Mouse (Mus musculus) heart, embryonic 14.5 days (tissue): Measurements from ENCODE around the gene Mapkapk2. TPM values are rescaled to one million over a fixed set of nuclear protein-coding genes. Genes with fewer than 3 reads are reported as not detected.

Experiments
- ATAC-seq: fragments of 200-750 bp; cut with Nextera tagmentation; 2 replicates; pipeline ENCODE4 v1.8.0; 2017; ENCODE audit warnings: low read depth, moderate TSS enrichment; ENCODE audit not compliant: insufficient number of reproducible peaks, insufficient read depth, low FRiP score
- H3K27ac ChIP-seq, 2 experiments: fragments of 200-500 bp in 1 of 2; fragments of 300-500 bp in 1 of 2; sonication (generic) in 1 of 2; replicated peaks in 1 of 2; 2 replicates each; pipeline ENCODE4 v1.5.1; 2012 to 2014; ENCODE audit warnings: low read depth in 2 of 2, low read length in 2 of 2, control low read depth in 1 of 2, mild to moderate bottlenecking in 1 of 2, mixed read lengths in 1 of 2; ENCODE audit not compliant: control insufficient read depth in 1 of 2, insufficient read depth in 1 of 2
- H3K27me3 ChIP-seq: fragments of 300-500 bp; sonication (generic); 2 replicates; pipeline ENCODE4 v1.6.1; 2014; ENCODE audit warnings: mild to moderate bottlenecking, low read length, control low read depth; ENCODE audit not compliant: control insufficient read depth, insufficient read depth
- H3K36me3 ChIP-seq: fragments of 300-500 bp; sonication (generic); 2 replicates; pipeline ENCODE4 v1.6.1; 2014; ENCODE audit warnings: mild to moderate bottlenecking, control low read depth, low read length, mixed read lengths; ENCODE audit not compliant: control insufficient read depth, insufficient read depth
- H3K4me1 ChIP-seq, 2 experiments: fragments of 200-500 bp in 1 of 2; fragments of 300-500 bp in 1 of 2; sonication (generic) in 1 of 2; 2 replicates each; pipeline ENCODE4 v1.6.1; 2012 to 2014; ENCODE audit warnings: low read length in 2 of 2, control low read depth in 1 of 2, mixed read lengths in 1 of 2; ENCODE audit not compliant: control insufficient read depth in 2 of 2, insufficient read depth in 2 of 2
- H3K4me2 ChIP-seq: fragments of 300-500 bp; sonication (generic); 2 replicates; pipeline ENCODE4 v1.6.1; 2014; ENCODE audit warnings: mild to moderate bottlenecking, low read length
- H3K4me3 ChIP-seq, 2 experiments: fragments of 200-500 bp in 1 of 2; fragments of 300-500 bp in 1 of 2; sonication (generic) in 1 of 2; 2 replicates each; pipeline ENCODE4 v1.5.1; 2012 to 2014; ENCODE audit warnings: low read length in 2 of 2, mild to moderate bottlenecking in 2 of 2, control low read depth in 1 of 2, low read depth in 1 of 2, moderate library complexity in 1 of 2; ENCODE audit not compliant: control insufficient read depth in 1 of 2, insufficient read depth in 1 of 2
- H3K9ac ChIP-seq: fragments of 300-500 bp; sonication (generic); 2 replicates; pipeline ENCODE4 v1.6.1; 2014; ENCODE audit warnings: mild to moderate bottlenecking, low read length
- H3K9me3 ChIP-seq: fragments of 300-500 bp; sonication (generic); 2 replicates; pipeline ENCODE4 v1.6.1; 2016; ENCODE audit warnings: low read length, control low read depth; ENCODE audit not compliant: control insufficient read depth
- WGBS: fragments of 180-500 bp; shearing (Covaris S2); extraction: QIAGEN DNeasy Blood & Tissue Kit; methylation state at CpG from one replicate; pipeline ENCODE4 v1.1.7; 2014; 5-methylcytosine and 5-hydroxymethylcytosine counted together
- polyA plus RNA-seq: library from polyadenylated mRNA; unstranded; fragments of >200 nt; fragmentation: Nextera tagmentation; extraction: Ambion mirVana; gene quantifications from 2 replicates; pipeline ENCODE4 v1.2.1, GENCODE M21; 2014

Mapkapk2 gene
- polyA plus RNA-seq, 1 experiment from 2014 or later = 96.1 TPM

- Histone ChIP-seq H3K4me2 (peak overlapping the region; percentile 92), H3K36me3 (no peaks in the 10 kb centered on the region), H3K4me3 (peak overlapping the region; percentile 86 to 91), H3K27ac (no peak overlapping the region), H3K9ac (peak overlapping the region; percentile 84), H3K9me3 (no peaks in the 10 kb centered on the region), H3K4me1 (peaks cover 9 to 18% of the 10 kb centered on the region in 2 experiments), H3K27me3 (no peaks in the 10 kb centered on the region)
- peak; percentile 74; the same call in 1 of the 2 replicates for ATAC-seq
- under 1% methylated on average over 26 of the region's 36 CpGs for WGBS
These were observed 40.1 kb upstream of the Mapkapk2 start for GRCm38 (mm10) chr1:131137717-131138118.

DNA sequence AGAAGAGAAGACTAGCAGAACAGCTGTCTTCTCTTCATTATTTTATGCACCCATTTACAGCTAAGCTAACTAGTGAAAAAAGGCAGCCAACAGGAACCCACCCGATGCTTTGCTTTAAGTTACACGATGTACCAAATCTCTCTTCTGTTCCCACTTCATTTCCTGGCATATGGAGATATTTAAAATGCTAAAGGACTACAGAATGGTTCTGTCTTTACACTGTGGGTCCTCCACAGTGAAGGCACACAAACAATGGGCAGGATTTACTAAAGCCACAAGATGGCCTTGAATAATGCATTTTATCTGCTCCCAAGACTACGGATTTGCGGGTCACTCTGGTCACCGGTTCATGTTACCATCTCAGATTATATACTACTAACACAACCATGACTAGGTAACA, 39.5 kb upstream of the Mapkapk2 start:
- Histone ChIP-seq H3K9me3 (no peaks in the 10 kb centered on the region), H3K4me2 (peak overlapping the region; percentile 92; the same call in 1 of the 2 replicates), H3K36me3 (no peaks in the 10 kb centered on the region), H3K4me1 (peaks cover 9 to 18% of the 10 kb centered on the region in 2 experiments), H3K27ac (no peak overlapping the region), H3K4me3 (peak overlapping the region in 1 of 2 experiments; percentile 91; a peak in 2 of 4 replicates), H3K27me3 (no peaks in the 10 kb centered on the region), H3K9ac (peak overlapping the region; percentile 84; the same call in 1 of the 2 replicates)
- ATAC-seq = no peak
- 42% methylated on average over 5 of the region's 5 CpGs for WGBS

- no peak overlapping the region for H3K4me3 ChIP-seq
- 85% methylated on average over 10 of the region's 10 CpGs for WGBS
- peaks cover 9 to 18% of the 10 kb centered on the region in 2 experiments for H3K4me1 ChIP-seq
- H3K4me2 ChIP-seq = peak overlapping the region; percentile 8; the same call in 1 of the 2 replicates
- H3K27ac ChIP-seq = no peak overlapping the region
- no peaks in the 10 kb centered on the region for H3K27me3 ChIP-seq
- no peak for ATAC-seq
- no peak overlapping the region for H3K9ac ChIP-seq
- H3K9me3 ChIP-seq = no peaks in the 10 kb centered on the region
- H3K36me3 ChIP-seq = no peaks in the 10 kb centered on the region
These were observed 38.5 kb upstream of the Mapkapk2 start for GRCm38 (mm10) chr1:131135960-131136629.

DNA sequence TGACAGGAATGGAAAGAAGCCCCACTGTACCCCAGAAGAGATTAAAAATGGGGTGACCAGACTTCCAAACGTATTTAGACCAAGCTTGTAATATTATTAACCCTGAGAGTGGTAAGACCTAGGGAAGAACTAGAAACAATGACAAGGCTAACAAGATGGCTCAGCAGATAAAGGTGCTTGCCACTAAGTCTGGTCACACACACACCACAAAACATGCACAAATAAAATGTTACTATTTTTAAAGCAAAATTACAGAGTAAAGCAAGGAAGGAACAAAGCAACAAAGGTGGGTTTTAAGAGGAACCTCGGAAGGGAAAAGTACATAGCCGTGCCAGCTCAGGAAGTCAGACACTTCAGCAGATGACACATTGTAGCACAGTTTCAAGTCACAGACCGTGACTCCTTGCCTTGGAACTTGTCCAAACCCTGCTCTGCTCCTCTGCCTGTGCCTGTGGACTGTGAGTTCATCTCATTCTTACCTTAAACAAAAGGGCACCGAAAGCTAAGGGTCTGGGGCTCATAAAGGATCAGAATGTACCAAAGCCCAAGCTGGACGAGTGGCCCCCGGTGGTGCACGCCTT, 37.4 kb upstream of the Mapkapk2 start:
- H3K9me3 ChIP-seq = no peaks in the 10 kb centered on the region
- H3K4me1 ChIP-seq = peaks cover 9 to 18% of the 10 kb centered on the region in 2 experiments
- peak overlapping the region; percentile 24; the same call in 1 of the 2 replicates for H3K4me2 ChIP-seq
- H3K4me3 ChIP-seq = no peak overlapping the region
- H3K9ac ChIP-seq = no peak overlapping the region
- 52% methylated on average over 8 of the region's 8 CpGs for WGBS
- H3K27me3 ChIP-seq = no peaks in the 10 kb centered on the region
- H3K36me3 ChIP-seq = no peaks in the 10 kb centered on the region
- ATAC-seq = no peak
- H3K27ac ChIP-seq = 0 out of 4 replicates have a peak overlapping the region, but pooled peaks of 1 of the 2 experiments have one; percentile 1

DNA sequence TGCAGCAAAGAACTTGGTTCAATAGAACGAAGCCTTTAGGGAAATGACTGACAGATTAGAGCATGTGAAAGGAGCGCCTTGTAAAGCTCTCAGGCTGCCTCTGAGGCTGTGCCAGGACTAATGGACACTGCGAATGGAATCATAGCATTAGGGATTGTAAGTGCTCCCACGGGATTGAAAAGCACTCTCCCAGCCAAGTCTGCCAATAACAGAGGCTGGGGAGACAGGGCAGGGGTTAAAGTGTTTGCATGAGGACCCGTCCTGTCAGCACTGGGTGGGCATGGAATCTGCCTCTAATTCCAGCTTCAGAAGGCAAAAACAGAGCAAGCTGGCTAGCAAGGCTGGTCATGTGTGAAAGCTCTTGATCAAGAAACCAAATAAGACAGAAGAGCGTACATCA, 36.6 kb upstream of the Mapkapk2 start:
- Histone ChIP-seq H3K27ac (0 out of 4 replicates have a peak overlapping the region, but pooled peaks of 1 of the 2 experiments have one; percentile 1), H3K9me3 (no peaks in the 10 kb centered on the region), H3K36me3 (peaks cover 6% of the 10 kb centered on the region; the same call in 1 of the 2 replicates), H3K27me3 (no peaks in the 10 kb centered on the region), H3K4me3 (0 out of 4 replicates have a peak overlapping the region, but pooled peaks of 1 of the 2 experiments have one; percentile 3), H3K4me2 (peak overlapping the region; percentile 27; the same call in 1 of the 2 replicates), H3K9ac (no peak overlapping the region), H3K4me1 (peaks cover 9 to 18% of the 10 kb centered on the region in 2 experiments)
- no peak for ATAC-seq
- 54% methylated on average over 6 of the region's 6 CpGs for WGBS

- Histone ChIP-seq H3K36me3 (peaks cover 13% of the 10 kb centered on the region; the same call in 1 of the 2 replicates), H3K27ac (no peak overlapping the region), H3K9ac (no peak overlapping the region), H3K9me3 (no peaks in the 10 kb centered on the region), H3K4me2 (no peak overlapping the region), H3K4me1 (peaks cover 0 to 5% of the 10 kb centered on the region in 2 experiments; a peak in 1 of 4 replicates), H3K4me3 (no peak overlapping the region), H3K27me3 (no peaks in the 10 kb centered on the region)
- ATAC-seq = 0 out of 2 replicates have a peak, but pooled peaks have one; percentile 41
- 32% methylated on average over 11 of the region's 11 CpGs for WGBS
These were observed 28.5 kb upstream of the Mapkapk2 start for GRCm38 (mm10) chr1:131125987-131126744.
